Comparison of ENCODE assay signal across 9 mouse cellular contexts in genomic region chrX:135008021-135008420, GRCm38 (mm10). TPM values are rescaled to one million over a fixed set of nuclear protein-coding genes. Genes with fewer than 3 reads are reported as not detected.
DNase-seq lines count a peak whose midpoint lies in the region; ATAC-seq and TF ChIP-seq lines count a peak whose summit lies in the region.
"Had no signal": no experiment of that assay in that cellular context is flagged by ENCODE, and none has a peak within 500 bp of the region (broad histone marks: within the 10 kb centered on the region; RNA-seq: fewer than 3 reads in every experiment).

No protein-coding gene starts in this region.

- peak overlapping the region; percentile 10 to 47 (median 39) for H3K4me3 ChIP-seq in CH12.LX (replicated peaks in 1 of 3; ENCODE audit: low read depth in 2 of 3, low read length in 2 of 3, poor library complexity in 1 of 3)
- H3K4me3 ChIP-seq in forebrain, embryonic 15.5 days: peak overlapping the region; percentile 64
- peak overlapping the region; percentile 57 for H3K4me3 ChIP-seq in limb, embryonic 14.5 days (replicated peaks; ENCODE audit: low read length)
- peak overlapping the region; percentile 52; the same call in 1 of the 2 replicates for H3K4me3 ChIP-seq in neural tube, embryonic 14.5 days (ENCODE audit: low read depth, low read length)

- no peaks in the 10 kb centered on the region for H3K79me2 ChIP-seq in CH12.LX (replicated peaks; ENCODE audit: control insufficient read depth, extremely low read depth, insufficient read depth, poor library complexity, severe bottlenecking)

- no peak for TF ChIP-seq RAD21 in CH12.LX (IDR thresholded peaks at IDR 0.05; ENCODE audit: low read depth, low read length)

- in situ Hi-C loops in CH12.LX (cut with MboI; ENCODE audit: low pct_ligation_motif_present, low pct_unique_long_range_greater_than_20kb, low sequenced_read_pairs): no loop called here

- no peaks in the 10 kb centered on the region for H3K27me3 ChIP-seq in CH12.LX (replicated peaks)
- H3K27me3 ChIP-seq in forebrain, embryonic 15.5 days: no peaks in the 10 kb centered on the region
- H3K27me3 ChIP-seq in limb, embryonic 14.5 days (ENCODE audit: control insufficient read depth, insufficient read depth, low read length): no peaks in the 10 kb centered on the region; the same call in 1 of the 2 replicates
- no peaks in the 10 kb centered on the region for H3K27me3 ChIP-seq in neural tube, embryonic 14.5 days (ENCODE audit: control insufficient read depth, insufficient read depth, low read length)

- no peak overlapping the region for H3K27ac ChIP-seq in CH12.LX (ENCODE audit: insufficient read depth, low read depth)
- no peak overlapping the region; the same call in 1 of the 2 replicates for H3K27ac ChIP-seq in forebrain, embryonic 15.5 days (replicated peaks)
- H3K27ac ChIP-seq in limb, embryonic 14.5 days (replicated peaks; ENCODE audit: low read depth, low read length): no peak overlapping the region
- H3K27ac ChIP-seq in neural tube, embryonic 14.5 days (ENCODE audit: low read depth, low read length): no peak overlapping the region

- no peaks in the 10 kb centered on the region for H3K9me3 ChIP-seq in CH12.LX (replicated peaks; ENCODE audit: low read length)
- no peaks in the 10 kb centered on the region for H3K9me3 ChIP-seq in forebrain, embryonic 15.5 days
- H3K9me3 ChIP-seq in limb, embryonic 14.5 days (ENCODE audit: control insufficient read depth, low read length): no peaks in the 10 kb centered on the region
- H3K9me3 ChIP-seq in neural tube, embryonic 14.5 days (ENCODE audit: control insufficient read depth, low read length): no peaks in the 10 kb centered on the region

- 36% methylated on average over 5 of the region's 5 CpGs for WGBS in forebrain, embryonic 15.5 days
- 24% methylated on average over 4 of the region's 5 CpGs for WGBS in limb, embryonic 14.5 days
- WGBS in neural tube, embryonic 14.5 days: 19% methylated on average over 5 of the region's 5 CpGs

- no peak for TF ChIP-seq EP300 in CH12.LX (IDR thresholded peaks at IDR 0.05; ENCODE audit: low read length)

- peaks cover 0 to 6% of the 10 kb centered on the region in 2 experiments; a peak in 1 of 4 replicates for H3K4me1 ChIP-seq in CH12.LX (ENCODE audit: control insufficient read depth in 1 of 2, insufficient read depth in 2 of 2)
- peaks cover 6% of the 10 kb centered on the region; the same call in 1 of the 2 replicates for H3K4me1 ChIP-seq in forebrain, embryonic 15.5 days
- H3K4me1 ChIP-seq in limb, embryonic 14.5 days (ENCODE audit: control insufficient read depth, insufficient read depth, low read length): no peaks in the 10 kb centered on the region
- no peaks in the 10 kb centered on the region for H3K4me1 ChIP-seq in neural tube, embryonic 14.5 days (ENCODE audit: control insufficient read depth, insufficient read depth, low read length)

- H3K36me3 ChIP-seq in CH12.LX (replicated peaks in 1 of 2; ENCODE audit: control insufficient read depth in 1 of 2, insufficient read depth in 1 of 2, low read length in 1 of 2): peaks cover 0 to 2% of the 10 kb centered on the region in 2 experiments
- H3K36me3 ChIP-seq in forebrain, embryonic 15.5 days: no peaks in the 10 kb centered on the region
- no peaks in the 10 kb centered on the region for H3K36me3 ChIP-seq in limb, embryonic 14.5 days (ENCODE audit: control insufficient read depth, insufficient read depth, low read length)
- H3K36me3 ChIP-seq in neural tube, embryonic 14.5 days (ENCODE audit: control insufficient read depth, insufficient read depth, low read length): no peaks in the 10 kb centered on the region

- dilution Hi-C loops in CH12.LX (cut with MboI; ENCODE audit: extremely low pct_ligation_motif_present, extremely low pct_unique_long_range_greater_than_20kb, low sequenced_read_pairs): no loop called here

- no peak for TF ChIP-seq CTCF in CH12.LX (conservative IDR thresholded peaks at IDR 0.05 in 1 of 2, IDR thresholded peaks at IDR 0.05 in 1 of 2; ENCODE audit: low read depth in 2 of 2, low read length in 2 of 2)

- TF ChIP-seq POLR2A in CH12.LX (IDR thresholded peaks at IDR 0.05; ENCODE audit: low read depth, low read length): no peak
- TF ChIP-seq POLR2A in limb, embryonic 14.5 days (IDR thresholded peaks at IDR 0.05; ENCODE audit: borderline replicate concordance, extremely low read depth, insufficient read depth, insufficient read length): no peak

- peak overlapping the region; percentile 50; the same call in 1 of the 2 replicates for H3K4me2 ChIP-seq in CH12.LX (ENCODE audit: insufficient read depth, low read depth, poor library complexity, severe bottlenecking)
- peak overlapping the region; percentile 38 for H3K4me2 ChIP-seq in forebrain, embryonic 15.5 days (replicated peaks)
- peak overlapping the region; percentile 40 for H3K4me2 ChIP-seq in limb, embryonic 14.5 days (replicated peaks; ENCODE audit: low read depth, low read length, severe bottlenecking)
- peak overlapping the region; percentile 21 for H3K4me2 ChIP-seq in neural tube, embryonic 14.5 days (ENCODE audit: low read depth, low read length)

- ATAC-seq in cerebellum, adult (ENCODE audit: insufficient number of reproducible peaks, low FRiP score, low TSS enrichment): no peak
- ATAC-seq in forebrain, embryonic 15.5 days (replicated peaks): no peak
- ATAC-seq in limb, embryonic 14.5 days (ENCODE audit: low FRiP score, low read depth): no peak
- ATAC-seq in neural tube, embryonic 14.5 days (ENCODE audit: low read depth): no peak
- ATAC-seq in erythroid progenitor cell, adult 5-6 weeks (replicated peaks; ENCODE audit: low FRiP score, poor library complexity, severe bottlenecking): no peak

- peak overlapping the region; percentile 82 for H3K9ac ChIP-seq in CH12.LX (ENCODE audit: insufficient read depth, low read depth)
- H3K9ac ChIP-seq in forebrain, embryonic 15.5 days (replicated peaks): 0 out of 2 replicates have a peak overlapping the region, but pooled peaks have one; percentile 77
- H3K9ac ChIP-seq in limb, embryonic 14.5 days (ENCODE audit: low read depth, low read length, severe bottlenecking): no peak overlapping the region
- H3K9ac ChIP-seq in neural tube, embryonic 14.5 days (replicated peaks; ENCODE audit: low read depth, low read length): no peak overlapping the region

- DNase-seq in cerebellum, adult 9-10 months: peak; percentile 34
- peak; percentile 9 for DNase-seq in CH12.LX (ENCODE audit: extremely low read depth)
- no peak for DNase-seq in limb, embryonic 14.5 days (ENCODE audit: low spot score)
- no peak for DNase-seq in gastrocnemius, postnatal 4 days (ENCODE audit: low spot score in 2 of 2)

TF ChIP-seq in CH12.LX, 34 proteins besides CTCF, POLR2A, EP300 and RAD21:
- no peak for TF ChIP-seq ZMIZ1 (IDR thresholded peaks at IDR 0.05; ENCODE audit: low read depth, low read length)
- no peak for TF ChIP-seq ZNF384 (IDR thresholded peaks at IDR 0.05; ENCODE audit: low read depth, low read length)
- no peak for TF ChIP-seq MAFK (IDR thresholded peaks at IDR 0.05; ENCODE audit: insufficient replicate concordance, low read length)
- no peak for TF ChIP-seq GABPA (IDR thresholded peaks at IDR 0.05; ENCODE audit: insufficient replicate concordance, low read depth, low read length)
- TF ChIP-seq POLR2AphosphoS2 (IDR thresholded peaks at IDR 0.05; ENCODE audit: low read depth, low read length): no peak
- TF ChIP-seq JUN (IDR thresholded peaks at IDR 0.05; ENCODE audit: insufficient read depth, low read depth, low read length): no peak
- TF ChIP-seq ELF1 (IDR thresholded peaks at IDR 0.05; ENCODE audit: low read depth, low read length): no peak
- no peak for TF ChIP-seq USF2 (conservative IDR thresholded peaks at IDR 0.05; ENCODE audit: low read depth, low read length)
- no peak for TF ChIP-seq MYC (IDR thresholded peaks at IDR 0.05; ENCODE audit: low read depth, low read length)
- TF ChIP-seq E2F4 (IDR thresholded peaks at IDR 0.05; ENCODE audit: insufficient replicate concordance, low read depth, low read length): no peak
- TF ChIP-seq IRF4 (IDR thresholded peaks at IDR 0.05; ENCODE audit: low read depth, low read length): no peak
- TF ChIP-seq SIN3A (IDR thresholded peaks at IDR 0.05; ENCODE audit: low read length): no peak

RNA-seq across cellular contexts. Expression of gene Zmat1, which starts 1.0 kb away (rescaled TPM):
- total RNA-seq in CH12.LX (2012; rRNA removed) (0.68 and 0.80 TPM in 2 replicates), CH12.LX (2014; rRNA removed) (0.93 and 1.00 TPM in 2 replicates)
- polyA plus RNA-seq in CH12.LX (2012; ENCODE audit: insufficient read length, low read depth): 4.1 and 4.5 TPM in 2 replicates
- 7.0 and 7.9 TPM in 2 replicates for polyA plus RNA-seq in forebrain, embryonic 15.5 days (2015; fragmentation: Nextera tagmentation; extraction: Ambion mirVana)
- 3.0 and 4.0 TPM in 2 replicates for polyA plus RNA-seq in limb, embryonic 14.5 days (2012; rRNA removed)
- 5.9 and 6.5 TPM in 2 replicates for polyA plus RNA-seq in limb, embryonic 14.5 days (2014; fragmentation: Nextera tagmentation; extraction: Ambion mirVana)
- polyA plus RNA-seq in neural tube, embryonic 14.5 days (2014; fragmentation: Nextera tagmentation; extraction: Ambion mirVana): 10.1 and 11.0 TPM in 2 replicates
- total RNA-seq in gastrocnemius, postnatal 4 days (2021): 1 to 10 TPM; 4.1 to 5.8 TPM
- total RNA-seq in erythroid progenitor cell, adult 5-6 weeks (2015; ENCODE audit: low replicate concordance): 3.2 and 5.4 TPM in 2 replicates
- total RNA-seq in erythroid progenitor cell, adult 5-6 weeks (2017; ENCODE audit: low replicate concordance): 0.64 and 0.98 TPM in 2 replicates

RNA-seq across cellular contexts. Expression of gene Nxf2, which starts 43.5 kb away (rescaled TPM):
- total RNA-seq in CH12.LX (2012; rRNA removed) (not detected in 2 replicates), CH12.LX (2014; rRNA removed) (not detected in 2 replicates)
- not detected in 2 replicates for polyA plus RNA-seq in CH12.LX (2012; ENCODE audit: insufficient read length, low read depth)
- 0.19 and 0.20 TPM in 2 replicates for polyA plus RNA-seq in forebrain, embryonic 15.5 days (2015; fragmentation: Nextera tagmentation; extraction: Ambion mirVana)
- polyA plus RNA-seq in limb, embryonic 14.5 days (2012; rRNA removed): 0.40 and 0.52 TPM in 2 replicates
- 0.70 and 0.88 TPM in 2 replicates for polyA plus RNA-seq in limb, embryonic 14.5 days (2014; fragmentation: Nextera tagmentation; extraction: Ambion mirVana)
- polyA plus RNA-seq in neural tube, embryonic 14.5 days (2014; fragmentation: Nextera tagmentation; extraction: Ambion mirVana): 0.11 and 0.12 TPM in 2 replicates
- under 1 TPM; 0.10 to 0.17 TPM for total RNA-seq in gastrocnemius, postnatal 4 days (2021)
- not detected in 2 replicates for total RNA-seq in erythroid progenitor cell, adult 5-6 weeks (2015; ENCODE audit: low replicate concordance)
- total RNA-seq in erythroid progenitor cell, adult 5-6 weeks (2017; ENCODE audit: low replicate concordance): not detected in 2 replicates
- polyA plus RNA-seq: large intestine, adult 2 months had no signal

Comparison
In these comparisons a context has a peak if more than half of its experiments do, and no peak if none do; other contexts are left out.
1. DNase-seq: peak in cerebellum, adult 9-10 months (single experiment) and CH12.LX (single experiment); none in limb, embryonic 14.5 days (single experiment) and gastrocnemius, postnatal 4 days (0 of 2).
2. H3K9ac ChIP-seq: peak in CH12.LX (single experiment) and forebrain, embryonic 15.5 days (single experiment); none in limb, embryonic 14.5 days (single experiment) and neural tube, embryonic 14.5 days (single experiment).
3. Peak in every context shown above with its lines, with median percentiles within 50 percentile points of each other: H3K4me2 ChIP-seq and H3K4me3 ChIP-seq.